Mouse (Mus musculus): Measurements from ENCODE around the gene Dpm3. TPM values are rescaled to one million over a fixed set of nuclear protein-coding genes. Genes with fewer than 3 reads are reported as not detected.
A peak's percentile ranks its signal among the peaks of the same experiment; 100 is the strongest.

The Dpm3 gene
- total RNA-seq, 2 experiments from 2014 or later, result 47.4 to 54.9 TPM

- peak; percentile 94 for DNase-seq
Measured at GRCm38 (mm10) chr3:89270051-89270755, 11.0 kb downstream of the Dpm3 start, which contains the start of gene Slc50a1. TSS of gene Slc50a1 (minus strand) at chr3:89270570.

- DNase-seq, result peak; percentile 41
Measured at GRCm38 (mm10) chr3:89270891-89271290, 11.7 kb downstream of the Dpm3 start.

- peak; percentile 29 for DNase-seq
Measured at GRCm38 (mm10) chr3:89271760-89272159, 12.6 kb downstream of the Dpm3 start.

GRCm38 (mm10) chr3:89276061-89276460, 16.9 kb downstream of the Dpm3 start:
- DNase-seq, result no peak

GRCm38 (mm10) chr3:89277281-89278021, 18.3 kb downstream of the Dpm3 start:
- DNase-seq, result no peak

DNA sequence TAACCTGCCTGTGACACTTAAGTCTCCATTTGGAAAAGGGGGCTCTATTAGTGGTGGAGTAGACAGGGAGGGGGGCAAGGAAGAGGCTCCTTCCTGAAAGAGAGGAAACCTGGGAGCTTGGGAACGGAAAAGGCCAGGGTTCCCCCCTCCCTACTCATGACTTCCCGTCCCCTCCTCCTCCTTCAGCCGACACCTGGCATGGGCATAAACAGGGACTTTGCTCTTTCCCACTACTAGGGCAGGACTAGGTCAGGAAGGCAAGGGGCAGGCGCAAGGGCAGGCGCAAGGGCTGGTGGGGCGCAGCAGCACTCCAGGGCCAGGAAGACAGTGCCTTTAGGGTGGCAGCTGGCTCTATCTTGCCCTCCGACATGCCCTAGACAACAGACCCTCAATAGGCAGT, 18.9 kb downstream of the Dpm3 start:
- DNase-seq, result no peak

DNA sequence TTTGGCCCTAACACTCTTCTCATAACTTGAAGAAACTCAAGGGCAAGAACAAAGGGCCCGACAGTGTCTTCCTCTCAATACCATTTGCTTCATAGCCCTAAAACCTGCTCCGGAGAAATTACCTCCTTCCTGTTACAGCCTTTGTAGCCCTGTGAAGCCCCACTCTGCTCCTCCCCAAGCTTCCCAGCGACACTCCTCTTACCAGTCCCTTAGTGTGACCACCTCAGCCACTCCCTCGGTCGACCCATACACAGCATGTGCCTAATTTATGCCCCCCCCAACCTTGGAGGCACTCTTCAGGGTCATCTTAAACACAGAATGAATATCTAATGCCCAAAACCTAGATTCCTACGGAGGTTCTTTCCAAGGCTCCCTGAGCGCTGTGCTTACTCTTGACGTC, 19.5 kb downstream of the Dpm3 start:
- DNase-seq, result no peak

- DNase-seq, result peak; percentile 82
Measured at GRCm38 (mm10) chr3:89279153-89279890, 20.2 kb downstream of the Dpm3 start.

- DNase-seq, result no peak
Measured at GRCm38 (mm10) chr3:89280050-89280605, 21.0 kb downstream of the Dpm3 start.

GRCm38 (mm10) chr3:89280606-89281511, 21.7 kb downstream of the Dpm3 start, which contains the start of gene Efna1:
TSS of gene Efna1 (minus strand) at chr3:89281142.
- DNase-seq, result peak; percentile 46

DNA sequence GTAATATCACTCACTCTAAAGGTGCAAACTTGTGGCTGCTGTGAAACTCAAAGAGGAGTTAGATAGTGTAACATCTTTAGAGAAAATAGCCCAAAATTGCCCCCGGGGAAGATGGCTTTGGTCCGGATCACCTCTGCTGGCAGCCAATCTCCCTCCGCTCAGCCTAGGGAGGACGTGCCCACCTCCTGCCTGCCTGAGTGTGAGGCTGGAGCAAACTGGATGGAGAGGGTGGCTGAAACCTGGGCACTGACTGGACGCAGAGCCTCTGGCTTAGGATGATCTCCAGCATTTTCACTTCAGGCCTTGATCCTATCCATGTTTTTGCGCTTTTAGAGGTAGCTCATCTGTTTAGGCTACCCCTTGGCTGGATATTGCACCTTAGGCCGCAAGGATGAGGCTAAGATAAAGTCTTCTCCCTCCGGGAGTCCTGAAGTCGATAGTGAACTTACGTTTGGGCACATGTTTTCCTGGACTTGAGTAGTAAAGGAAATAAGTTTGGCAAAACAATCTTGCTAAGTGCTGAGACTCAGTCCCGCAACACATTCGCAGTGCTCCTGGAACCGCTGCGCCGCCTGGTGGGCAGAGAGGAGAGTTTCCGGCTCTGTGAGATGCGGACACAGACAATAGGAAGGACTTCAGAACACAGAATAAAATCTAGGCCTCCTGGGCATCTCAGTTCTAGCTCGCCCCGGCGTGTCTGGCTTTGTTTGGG, 22.6 kb downstream of the Dpm3 start:
- DNase-seq, result peak; percentile 88

GRCm38 (mm10) chr3:89282291-89282643, 23.1 kb downstream of the Dpm3 start:
- no peak for DNase-seq

- DNase-seq, result no peak
Measured at GRCm38 (mm10) chr3:89284261-89284660, 25.1 kb downstream of the Dpm3 start.

DNA sequence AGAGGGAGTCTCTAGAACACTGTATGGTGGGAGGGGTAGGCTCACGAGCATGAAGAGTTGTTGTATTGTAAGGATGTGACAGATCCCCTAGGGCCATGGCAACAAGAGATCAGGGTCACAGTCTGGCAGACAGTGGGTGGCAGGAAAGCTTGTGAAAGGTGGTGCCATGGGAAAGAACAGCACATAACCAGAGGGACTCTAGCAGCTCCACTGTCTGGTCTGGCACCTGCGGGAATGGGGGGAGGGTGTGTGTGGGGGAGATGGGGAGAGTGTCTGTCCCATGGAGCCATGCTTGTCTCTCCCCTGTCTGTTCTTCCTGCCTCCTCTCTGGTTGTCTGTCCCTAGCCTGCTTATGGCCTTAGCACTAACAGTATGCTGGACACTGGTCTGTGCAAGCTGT, 26.4 kb downstream of the Dpm3 start:
- DNase-seq, result no peak

DNA sequence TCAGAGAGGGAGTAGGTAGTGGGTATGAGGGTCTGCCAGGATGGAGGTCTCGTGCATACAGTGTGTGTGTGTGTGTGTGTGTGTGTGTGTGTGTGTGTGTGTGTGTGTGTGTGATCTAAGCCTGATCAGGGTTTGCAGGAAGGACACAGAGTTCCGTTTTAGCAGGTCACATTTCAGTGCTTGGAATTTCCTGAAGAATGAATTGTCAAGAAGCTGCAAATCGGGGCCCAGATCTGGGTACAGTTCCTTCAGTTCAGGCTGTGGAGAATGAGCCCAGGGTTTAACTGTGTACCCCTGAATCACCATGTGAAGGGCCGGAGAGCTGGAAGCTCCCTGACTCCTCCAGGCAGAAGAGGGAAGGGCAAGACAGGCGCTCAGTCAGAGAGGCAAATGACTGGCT, 28.1 kb downstream of the Dpm3 start:
- no peak for DNase-seq

DNA sequence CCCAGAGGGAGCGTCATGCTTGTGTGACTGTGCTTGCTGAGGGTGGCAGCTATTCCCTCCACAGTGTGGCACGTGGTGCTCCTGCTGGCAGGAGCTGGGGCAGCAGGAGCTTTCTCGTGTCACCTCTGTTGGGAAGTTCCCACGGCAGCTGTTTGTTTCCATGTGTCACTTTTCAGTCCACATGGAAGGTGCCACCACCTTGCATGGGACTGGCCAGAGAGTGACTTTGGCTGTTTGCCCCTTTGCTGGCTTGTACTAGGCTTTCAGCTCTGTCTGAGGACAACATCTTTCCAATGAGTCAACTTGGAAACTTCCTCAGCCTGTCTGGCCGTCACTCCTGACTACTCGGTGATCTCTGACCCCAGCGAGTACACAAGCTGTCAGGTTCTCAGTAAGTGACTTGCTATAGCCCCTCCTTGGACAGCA, 29.4 kb downstream of the Dpm3 start:
- peak; percentile 36 for DNase-seq

DNA sequence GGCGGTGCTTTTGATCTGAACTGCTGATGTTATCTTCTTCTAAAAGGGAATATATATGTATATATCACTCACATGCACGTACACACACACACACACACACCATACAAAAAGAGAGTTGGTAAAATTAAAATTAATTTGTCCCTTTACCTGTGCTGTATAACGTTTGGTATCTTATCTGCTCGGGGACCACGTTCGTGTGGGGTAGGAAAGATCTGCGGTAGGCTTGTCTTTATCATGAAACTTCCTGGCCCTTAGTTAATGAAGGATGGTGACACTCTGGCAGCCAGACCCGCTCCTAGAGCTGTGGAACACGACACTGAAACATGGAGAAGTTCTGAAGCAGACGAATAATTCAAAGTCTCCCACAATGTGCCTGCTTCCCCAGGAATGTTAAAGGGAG, 32.7 kb downstream of the Dpm3 start:
- DNase-seq, result no peak

DNA sequence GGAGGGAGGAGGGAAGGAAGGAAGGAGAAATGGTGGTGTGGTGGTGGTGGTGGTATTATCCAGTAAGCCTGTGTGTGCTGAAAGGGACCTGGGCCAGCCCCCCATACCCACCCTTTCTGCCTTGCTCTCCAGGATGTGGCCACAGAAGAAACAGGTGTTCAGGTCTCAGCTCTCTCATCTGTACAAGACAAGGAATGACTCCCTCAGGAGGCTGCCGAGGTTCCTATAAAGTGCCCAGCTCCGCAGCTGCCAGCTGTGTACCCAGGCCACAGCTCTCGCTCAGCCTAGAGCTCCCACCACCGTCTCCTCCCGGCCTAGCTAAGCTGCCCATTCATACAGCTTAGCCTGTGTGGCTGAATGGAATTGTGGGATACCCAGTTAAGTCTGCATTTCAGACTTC, 33.1 kb downstream of the Dpm3 start:
- no peak for DNase-seq

DNA sequence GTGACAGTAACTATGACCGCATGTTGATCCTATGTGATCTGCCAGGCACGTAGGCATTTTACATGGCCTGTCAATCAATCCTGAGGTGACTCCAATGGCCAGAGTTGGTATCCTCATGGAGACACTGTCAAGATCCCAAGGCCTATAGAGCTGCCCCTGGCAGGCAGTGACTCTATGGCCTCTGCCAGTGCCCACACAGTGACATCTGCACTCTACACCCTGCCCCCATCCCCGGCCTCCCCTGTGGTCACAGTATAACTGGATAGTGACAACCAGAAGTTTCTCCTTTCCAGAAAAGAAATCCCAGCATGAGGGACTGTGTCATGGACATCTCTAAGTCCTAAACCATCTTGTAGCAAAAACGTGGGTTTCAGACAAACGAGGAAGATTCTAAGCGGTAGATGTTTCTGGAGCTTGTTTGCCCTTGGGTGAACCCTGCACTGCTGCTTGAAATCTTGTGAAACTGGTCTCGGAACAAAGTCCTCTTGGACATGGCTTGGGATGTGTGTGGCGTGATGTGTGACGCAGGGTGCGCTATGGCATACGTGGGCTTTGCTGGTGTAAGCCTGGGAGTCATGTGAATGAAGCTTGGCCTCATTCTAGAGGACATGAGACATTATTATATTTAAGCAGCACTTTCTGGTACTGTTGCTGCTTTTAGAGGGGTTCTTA, 34.2 kb downstream of the Dpm3 start:
- DNase-seq, result no peak

DNA sequence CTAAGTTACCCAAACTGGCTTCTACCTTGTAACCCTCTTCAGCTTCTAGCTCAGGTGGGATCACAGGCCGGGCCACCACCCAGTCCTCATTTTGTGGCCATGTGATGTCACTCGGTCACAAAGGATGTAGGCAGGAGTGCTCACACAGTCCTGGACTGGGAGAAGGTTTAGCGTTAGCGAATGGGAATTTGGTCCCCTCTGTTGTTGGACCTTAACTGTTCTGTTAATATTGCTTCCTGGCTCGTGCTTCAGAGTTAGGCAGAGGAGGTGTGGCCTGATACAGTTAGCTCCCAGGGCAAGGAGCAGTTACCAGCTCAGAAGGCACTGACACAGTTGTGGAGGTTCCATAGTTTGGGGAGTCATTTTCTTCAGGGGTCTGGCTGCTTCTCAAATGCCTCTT, 35.0 kb downstream of the Dpm3 start:
- DNase-seq, result no peak

Data from gastrocnemius, postnatal 10 days (tissue).